Mouse (Mus musculus) testis, adult 2 months (tissue): Measurements from ENCODE around the gene Cd53.

ENCODE experiments used
- CTCF ChIP-seq: fragments of 200-500 bp; IDR thresholded peaks from 2 replicates; pipeline ENCODE4 v1.5.1; 2012; ENCODE audit warnings: low read depth, mild to moderate bottlenecking, inconsistent platforms, low read length, moderate library complexity; ENCODE audit not compliant: control insufficient read depth, insufficient read depth, insufficient replicate concordance
- POLR2A ChIP-seq: fragments of 200-500 bp; IDR thresholded peaks from 2 replicates; pipeline ENCODE4 v1.6.1; 2012; ENCODE audit warnings: low read depth, mild to moderate bottlenecking, inconsistent platforms, low read length, moderate library complexity; ENCODE audit not compliant: control insufficient read depth

DNA sequence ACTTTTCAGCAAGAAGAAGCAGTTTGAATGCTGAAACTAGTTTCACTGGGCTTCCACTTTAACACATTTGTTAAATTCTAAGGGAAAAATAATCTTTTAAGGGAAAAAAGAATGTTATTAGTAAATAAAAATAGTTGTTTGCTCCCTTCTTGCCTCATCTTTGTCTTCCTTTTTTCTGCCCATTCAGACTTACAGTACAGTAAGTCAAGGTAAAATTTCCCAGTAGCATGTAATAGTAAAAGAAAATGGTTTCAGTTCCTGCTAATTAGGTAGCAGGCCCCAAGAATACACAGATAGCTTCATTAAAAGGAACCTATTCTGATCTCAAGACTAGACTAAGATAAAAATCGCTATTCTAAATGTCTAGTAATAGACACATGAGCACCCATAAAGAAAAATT, 34.1 kb downstream of the Cd53 start:
- TF ChIP-seq POLR2A (no peak), CTCF (no peak)
